Mouse (Mus musculus): ENCODE measurements around the gene Pga5.

GRCm38 (mm10) chr19:10640080-10640479 is 37.8 kb downstream of the Pga5 start:
- TF ChIP-seq CTCF (IDR thresholded peaks at IDR 0.05; ENCODE audit: borderline replicate concordance, extremely low read depth, insufficient read depth, insufficient read length) (no peak), POLR2A (IDR thresholded peaks at IDR 0.05; ENCODE audit: borderline replicate concordance, extremely low read depth, insufficient read depth, insufficient read length, poor library complexity, severe bottlenecking) (no peak)

Data from brain, embryonic 14.5 days (tissue).